Mouse (Mus musculus): ENCODE results near the gene Kel. TPM values are rescaled to one million over a fixed set of nuclear protein-coding genes. Genes with fewer than 3 reads are reported as not detected.

The Kel gene
- polyA plus RNA-seq, 1 experiment, result 0.13 TPM

DNA sequence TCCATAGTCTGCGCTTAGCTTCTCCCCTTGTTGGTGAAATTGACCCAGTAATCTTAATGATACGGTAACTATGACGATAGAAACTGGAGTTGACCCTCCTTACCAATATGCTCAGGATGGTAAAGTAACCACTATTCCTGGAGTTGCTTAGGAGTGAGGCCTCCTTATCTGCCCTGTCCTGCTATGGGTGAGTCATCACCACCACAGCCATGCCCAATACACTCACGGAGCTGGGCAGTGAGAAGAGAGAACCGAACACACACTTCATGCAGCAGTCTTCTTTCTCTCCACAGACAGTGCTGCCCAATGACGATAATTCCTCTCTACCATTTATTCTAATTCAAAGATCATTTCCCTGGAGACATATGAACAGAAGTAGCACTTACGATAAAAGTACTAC, 2.1 kb upstream of the Kel start:
- WGBS, result 87% methylated on average over 7 of the region's 7 CpGs
- Histone ChIP-seq H3K4me1 (ENCODE audit: control insufficient read depth, insufficient read depth, low read length) (no peaks in the 10 kb centered on the region), H3K36me3 (ENCODE audit: control insufficient read depth, insufficient read depth, low read length) (no peaks in the 10 kb centered on the region), H3K27me3 (replicated peaks; ENCODE audit: control insufficient read depth, insufficient read depth, low read length) (no peaks in the 10 kb centered on the region), H3K4me3 (ENCODE audit: insufficient read depth, low read depth, low read length) (no peak overlapping the region), H3K27ac (ENCODE audit: insufficient read depth, low read depth, low read length) (no peak overlapping the region)
- no peak for DNase-seq
- TF ChIP-seq CTCF (conservative IDR thresholded peaks at IDR 0.05; ENCODE audit: insufficient read depth, insufficient read length, low read depth, low read length) (no peak), POLR2A (IDR thresholded peaks at IDR 0.05; ENCODE audit: low read depth, low read length) (no peak)

DNA sequence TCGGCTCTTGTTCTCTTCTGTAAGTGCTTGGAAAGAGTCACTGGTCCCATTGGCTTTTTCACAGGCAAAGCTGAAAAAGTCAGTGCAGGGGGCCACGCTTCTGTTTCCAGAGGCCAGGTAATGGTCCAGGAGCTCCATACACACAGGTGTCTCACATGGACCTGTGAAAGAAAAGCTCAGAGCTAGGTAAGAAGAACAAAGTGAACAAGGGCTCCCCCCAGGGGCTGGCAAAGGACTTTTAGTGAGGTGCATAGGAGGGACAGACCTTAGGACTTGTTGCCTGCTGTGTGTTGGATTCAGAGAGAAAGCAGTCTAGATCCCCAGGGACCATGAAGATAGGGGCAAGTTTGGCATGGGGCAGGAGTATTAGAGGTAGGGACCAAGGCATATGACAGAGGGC, 1.2 kb downstream of the Kel start:
- 73% methylated on average over 2 of the region's 2 CpGs for WGBS
- DNase-seq, result peak; percentile 25
- H3K4me3 ChIP-seq (ENCODE audit: insufficient read depth, low read depth, low read length), result no peak overlapping the region
- TF ChIP-seq POLR2A (IDR thresholded peaks at IDR 0.05; ENCODE audit: low read depth, low read length) (no peak), CTCF (conservative IDR thresholded peaks at IDR 0.05; ENCODE audit: insufficient read depth, insufficient read length, low read depth, low read length) (no peak; the same call in 1 of the 2 replicates)
- H3K36me3 ChIP-seq (ENCODE audit: control insufficient read depth, insufficient read depth, low read length), result no peaks in the 10 kb centered on the region
- no peaks in the 10 kb centered on the region for H3K4me1 ChIP-seq (ENCODE audit: control insufficient read depth, insufficient read depth, low read length)
- H3K27ac ChIP-seq (ENCODE audit: insufficient read depth, low read depth, low read length), result no peak overlapping the region
- H3K27me3 ChIP-seq (replicated peaks; ENCODE audit: control insufficient read depth, insufficient read depth, low read length), result no peaks in the 10 kb centered on the region

DNA sequence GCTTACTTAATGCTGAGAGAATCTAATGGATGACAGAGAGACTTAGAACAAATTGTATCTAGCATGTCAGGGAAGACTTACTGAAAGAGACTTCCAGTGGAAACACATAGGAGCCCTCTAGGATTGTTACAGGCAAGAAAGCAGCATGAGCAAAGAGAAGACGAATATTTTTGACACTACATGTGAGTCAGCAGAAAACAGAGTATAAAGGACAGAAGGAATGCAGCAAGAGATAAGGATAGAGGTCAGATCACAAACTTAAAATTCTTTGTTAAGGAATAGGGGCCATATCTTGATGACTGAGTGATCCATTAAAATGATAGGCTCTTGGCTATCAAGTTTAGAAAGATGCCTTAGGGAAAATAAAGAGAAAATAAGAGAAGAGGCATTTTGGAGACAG, 2.9 kb downstream of the Kel start:
- 67% methylated on average over 1 of the region's 1 CpGs for WGBS

DNA sequence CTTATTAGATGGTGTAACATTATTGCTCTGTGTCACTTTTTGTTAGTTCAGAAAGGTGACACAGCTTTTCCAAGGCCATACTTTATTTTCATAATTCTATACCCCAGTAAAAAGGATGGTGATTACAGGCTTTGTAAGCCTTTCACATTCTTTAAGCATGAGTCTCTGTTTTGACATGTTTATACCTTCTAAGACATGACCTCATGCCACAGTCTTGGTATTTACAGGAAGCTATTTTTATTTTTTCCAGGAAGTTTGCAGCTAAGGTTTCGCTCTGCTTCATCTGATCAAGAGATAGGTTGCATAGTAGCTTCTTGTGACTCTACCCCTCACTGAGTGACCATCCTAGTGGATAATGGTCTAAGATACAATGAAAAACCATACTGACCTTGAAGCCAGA, 9.7 kb downstream of the Kel start:
- 73% methylated on average over 1 of the region's 1 CpGs for WGBS
- Histone ChIP-seq H3K36me3 (ENCODE audit: control insufficient read depth, insufficient read depth, low read length) (no peaks in the 10 kb centered on the region), H3K27me3 (replicated peaks; ENCODE audit: control insufficient read depth, insufficient read depth, low read length) (no peaks in the 10 kb centered on the region), H3K4me3 (ENCODE audit: insufficient read depth, low read depth, low read length) (no peak overlapping the region), H3K27ac (ENCODE audit: insufficient read depth, low read depth, low read length) (no peak overlapping the region), H3K4me1 (ENCODE audit: control insufficient read depth, insufficient read depth, low read length) (no peaks in the 10 kb centered on the region)
- DNase-seq, result no peak
- TF ChIP-seq POLR2A (IDR thresholded peaks at IDR 0.05; ENCODE audit: low read depth, low read length) (no peak), CTCF (conservative IDR thresholded peaks at IDR 0.05; ENCODE audit: insufficient read depth, insufficient read length, low read depth, low read length) (no peak)

More for the DNA sequence above, 2.9 kb downstream of the Kel start:
- H3K27me3 ChIP-seq (replicated peaks; ENCODE audit: control insufficient read depth, insufficient read depth, low read length), result no peaks in the 10 kb centered on the region
- H3K36me3 ChIP-seq (ENCODE audit: control insufficient read depth, insufficient read depth, low read length), result no peaks in the 10 kb centered on the region
- H3K4me1 ChIP-seq (ENCODE audit: control insufficient read depth, insufficient read depth, low read length), result no peaks in the 10 kb centered on the region
- no peak for DNase-seq
- H3K27ac ChIP-seq (ENCODE audit: insufficient read depth, low read depth, low read length), result no peak overlapping the region
- H3K4me3 ChIP-seq (ENCODE audit: insufficient read depth, low read depth, low read length), result no peak overlapping the region
- TF ChIP-seq POLR2A (IDR thresholded peaks at IDR 0.05; ENCODE audit: low read depth, low read length), result no peak
- no peak for TF ChIP-seq CTCF (conservative IDR thresholded peaks at IDR 0.05; ENCODE audit: insufficient read depth, insufficient read length, low read depth, low read length)

DNA sequence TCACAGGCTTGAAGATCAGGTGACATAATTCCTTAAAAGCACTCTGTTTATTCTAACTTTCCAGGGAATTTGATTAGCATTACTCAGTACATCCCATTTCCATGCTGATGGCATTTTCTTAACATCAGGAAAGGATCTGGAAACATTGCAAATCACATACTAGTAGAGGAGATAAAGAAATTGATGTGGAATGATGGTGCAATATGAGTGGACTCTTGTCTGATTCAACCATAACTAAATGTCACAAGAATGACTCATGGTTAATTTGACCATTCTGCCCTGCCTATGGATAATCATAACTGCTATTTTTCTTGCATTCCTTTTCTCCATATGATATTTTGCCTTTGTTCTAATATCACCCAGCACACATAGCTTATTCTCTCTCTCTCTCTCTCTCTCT, 11.9 kb downstream of the Kel start:
- Histone ChIP-seq H3K36me3 (ENCODE audit: control insufficient read depth, insufficient read depth, low read length) (no peaks in the 10 kb centered on the region), H3K27me3 (replicated peaks; ENCODE audit: control insufficient read depth, insufficient read depth, low read length) (no peaks in the 10 kb centered on the region), H3K4me3 (ENCODE audit: insufficient read depth, low read depth, low read length) (no peak overlapping the region), H3K27ac (ENCODE audit: insufficient read depth, low read depth, low read length) (no peak overlapping the region), H3K4me1 (ENCODE audit: control insufficient read depth, insufficient read depth, low read length) (no peaks in the 10 kb centered on the region)
- DNase-seq, result no peak
- TF ChIP-seq CTCF (conservative IDR thresholded peaks at IDR 0.05; ENCODE audit: insufficient read depth, insufficient read length, low read depth, low read length), result no peak
- TF ChIP-seq POLR2A (IDR thresholded peaks at IDR 0.05; ENCODE audit: low read depth, low read length), result no peak

DNA sequence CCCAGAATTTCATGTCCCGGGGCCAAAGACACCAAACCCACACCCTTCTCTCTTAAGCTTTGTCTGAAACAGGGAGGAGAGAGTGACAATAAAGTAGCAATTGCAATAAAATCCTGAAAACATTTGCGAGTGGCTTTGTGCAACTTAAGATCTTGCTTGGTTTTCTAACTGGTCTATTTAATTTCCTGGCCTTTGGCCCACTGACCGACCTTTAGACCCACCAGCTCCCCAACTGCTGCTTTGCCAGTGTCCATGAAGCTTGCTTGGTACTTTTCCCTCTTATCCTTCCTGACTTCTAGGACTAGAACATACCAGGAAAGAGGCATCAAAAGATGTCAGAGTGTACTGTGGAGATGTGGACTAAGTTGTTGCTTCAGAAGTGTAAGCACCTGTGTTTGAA, 18.5 kb downstream of the Kel start:
- Histone ChIP-seq H3K4me1 (ENCODE audit: control insufficient read depth, insufficient read depth, low read length) (no peaks in the 10 kb centered on the region; the same call in 1 of the 2 replicates), H3K27me3 (replicated peaks; ENCODE audit: control insufficient read depth, insufficient read depth, low read length) (no peaks in the 10 kb centered on the region), H3K4me3 (ENCODE audit: insufficient read depth, low read depth, low read length) (no peak overlapping the region), H3K36me3 (ENCODE audit: control insufficient read depth, insufficient read depth, low read length) (no peaks in the 10 kb centered on the region), H3K27ac (ENCODE audit: insufficient read depth, low read depth, low read length) (no peak overlapping the region)
- DNase-seq, result peak; percentile 76
- TF ChIP-seq CTCF (conservative IDR thresholded peaks at IDR 0.05; ENCODE audit: insufficient read depth, insufficient read length, low read depth, low read length) (no peak), POLR2A (IDR thresholded peaks at IDR 0.05; ENCODE audit: low read depth, low read length) (no peak)
- 53% methylated on average over 3 of the region's 3 CpGs for WGBS

DNA sequence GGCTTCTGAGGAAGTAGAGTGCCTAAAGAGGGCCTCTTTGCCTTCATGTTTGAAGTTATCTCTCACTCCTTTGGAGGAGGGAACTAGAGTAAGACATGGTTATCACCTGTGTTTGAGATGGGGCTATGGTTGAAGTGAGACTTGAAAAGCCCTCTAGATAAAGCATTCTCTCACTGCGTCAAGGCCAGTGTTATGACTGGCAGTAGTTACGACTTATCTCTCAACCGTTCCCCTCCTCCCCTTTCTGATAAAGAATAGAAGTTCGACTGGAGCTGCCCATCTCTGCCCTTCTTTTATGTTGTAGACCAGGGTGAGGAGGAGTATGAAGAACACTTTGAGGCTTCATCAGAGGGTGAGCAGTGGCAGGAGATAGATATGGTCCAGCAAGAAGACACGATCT, 19.2 kb downstream of the Kel start:
- H3K4me3 ChIP-seq (ENCODE audit: insufficient read depth, low read depth, low read length), result no peak overlapping the region
- WGBS, result 83% methylated on average over 5 of the region's 5 CpGs
- H3K27ac ChIP-seq (ENCODE audit: insufficient read depth, low read depth, low read length), result no peak overlapping the region
- TF ChIP-seq POLR2A (IDR thresholded peaks at IDR 0.05; ENCODE audit: low read depth, low read length), result no peak
- no peak for TF ChIP-seq CTCF (conservative IDR thresholded peaks at IDR 0.05; ENCODE audit: insufficient read depth, insufficient read length, low read depth, low read length)
- no peak for DNase-seq
- no peaks in the 10 kb centered on the region for H3K36me3 ChIP-seq (ENCODE audit: control insufficient read depth, insufficient read depth, low read length)
- no peaks in the 10 kb centered on the region for H3K27me3 ChIP-seq (replicated peaks; ENCODE audit: control insufficient read depth, insufficient read depth, low read length)
- peaks cover 2% of the 10 kb centered on the region; the same call in 1 of the 2 replicates for H3K4me1 ChIP-seq (ENCODE audit: control insufficient read depth, insufficient read depth, low read length)

DNA sequence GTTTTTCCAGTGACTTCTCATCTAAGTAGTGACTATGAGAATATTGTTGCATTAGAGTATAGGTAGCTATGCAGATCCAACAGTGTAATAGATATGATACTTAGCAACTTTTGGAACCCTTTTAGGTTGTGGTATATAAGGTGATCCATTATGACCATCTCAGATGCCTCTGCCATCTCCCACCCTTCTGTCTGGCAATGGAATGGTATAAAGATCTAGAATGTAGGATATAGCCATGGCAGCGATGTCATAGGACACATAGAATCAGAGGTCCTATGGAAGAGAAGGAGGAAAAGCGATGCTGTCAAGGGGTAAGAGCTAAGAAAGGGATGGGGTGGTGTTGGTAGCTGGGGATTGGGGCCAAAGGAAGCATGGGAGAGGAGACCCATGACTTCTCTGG, 20.0 kb downstream of the Kel start, which contains the start of gene Llcfc1:
Gene Llcfc1, plus strand, starts transcription at position 301 of the 400 bp plus-strand sequence.
- WGBS, result 89% methylated on average over 2 of the region's 2 CpGs
- no peak for TF ChIP-seq POLR2A (IDR thresholded peaks at IDR 0.05; ENCODE audit: low read depth, low read length)
- TF ChIP-seq CTCF (conservative IDR thresholded peaks at IDR 0.05; ENCODE audit: insufficient read depth, insufficient read length, low read depth, low read length), result no peak
- no peak for DNase-seq

More for the DNA sequence above, 20.0 kb downstream of the Kel start, which contains the start of gene Llcfc1:
- Histone ChIP-seq H3K4me3 (ENCODE audit: insufficient read depth, low read depth, low read length) (no peak within 1 kb of the TSS), H3K36me3 (ENCODE audit: control insufficient read depth, insufficient read depth, low read length) (no peaks in the 10 kb centered on the region), H3K4me1 (ENCODE audit: control insufficient read depth, insufficient read depth, low read length) (peaks cover 8% of the 10 kb centered on the region), H3K27ac (ENCODE audit: insufficient read depth, low read depth, low read length) (no peak within 1 kb of the TSS), H3K27me3 (replicated peaks; ENCODE audit: control insufficient read depth, insufficient read depth, low read length) (no peaks in the 10 kb centered on the region)

All from kidney, adult 2 months (tissue).